23 mouse cellular contexts compared by ENCODE assay signal in genomic region chr13:109293011-109293410, GRCm38 (mm10).
"Had no signal": no experiment of that assay in that cellular context is flagged by ENCODE, and none has a peak within 500 bp of the region (broad histone marks: within the 10 kb centered on the region; RNA-seq: fewer than 3 reads in every experiment).

No protein-coding gene starts in this region.

- H3K4me3 ChIP-seq: limb, embryonic 10.5 days; limb, embryonic 13.5 days; liver, embryonic 12.5 days; liver, embryonic 15.5 days; lung, embryonic 15.5 days; megakaryocyte, embryonic 14.5 days; midbrain, embryonic 13.5 days; neural tube, embryonic 12.5 days; neural tube, embryonic 15.5 days had no signal

- DNase-seq: kidney, adult 18-20 months; kidney, adult 9 months; kidney, postnatal 14 days; kidney, postnatal 4 days; liver; lung, adult 18-20 months; lung, postnatal 10 days; lung, postnatal 36 days; retina, postnatal 1 day; right cerebral cortex, postnatal 25 days; spleen, adult 18-20 months; thymus, adult 18-20 months; thymus, postnatal 14 days; thymus, postnatal 4 days had no signal

- H3K9ac ChIP-seq: limb, embryonic 13.5 days; liver, embryonic 12.5 days; liver, embryonic 15.5 days; lung, embryonic 15.5 days; midbrain, embryonic 13.5 days; neural tube, embryonic 12.5 days; neural tube, embryonic 15.5 days had no signal

- H3K36me3 ChIP-seq: limb, embryonic 10.5 days; limb, embryonic 13.5 days; liver, embryonic 12.5 days; liver, embryonic 15.5 days; lung, embryonic 15.5 days; midbrain, embryonic 13.5 days; neural tube, embryonic 12.5 days; neural tube, embryonic 15.5 days had no signal

- H3K4me2 ChIP-seq: limb, embryonic 13.5 days; liver, embryonic 12.5 days; liver, embryonic 15.5 days; lung, embryonic 15.5 days; midbrain, embryonic 13.5 days; neural tube, embryonic 12.5 days; neural tube, embryonic 15.5 days had no signal

- H3K4me1 ChIP-seq: limb, embryonic 10.5 days; limb, embryonic 13.5 days; liver, embryonic 12.5 days; liver, embryonic 15.5 days had no signal

- H3K27ac ChIP-seq: limb, embryonic 10.5 days; limb, embryonic 13.5 days; liver, embryonic 12.5 days; liver, embryonic 15.5 days; lung, embryonic 15.5 days; midbrain, embryonic 13.5 days; neural tube, embryonic 12.5 days; neural tube, embryonic 15.5 days had no signal

- ATAC-seq: liver, embryonic 12.5 days; midbrain, embryonic 13.5 days had no signal

- H3K9me3 ChIP-seq: limb, embryonic 10.5 days; limb, embryonic 13.5 days; liver, embryonic 12.5 days; liver, embryonic 15.5 days; lung, embryonic 15.5 days; megakaryocyte, embryonic 14.5 days; midbrain, embryonic 13.5 days; neural tube, embryonic 12.5 days; neural tube, embryonic 15.5 days had no signal

- H3K27me3 ChIP-seq: limb, embryonic 13.5 days; liver, embryonic 12.5 days; liver, embryonic 15.5 days; lung, embryonic 15.5 days; megakaryocyte, embryonic 14.5 days; midbrain, embryonic 13.5 days; neural tube, embryonic 12.5 days; neural tube, embryonic 15.5 days had no signal
